Mouse (Mus musculus): ENCODE results near the gene Olfr593. TPM values are rescaled to one million over a fixed set of nuclear protein-coding genes. Genes with fewer than 3 reads are reported as not detected.

Olfr593 gene
- not detected for polyA plus RNA-seq (2015; fragmentation: Illumina TruSeq; extraction: RNeasy Lipid Tissue Mini Kit (QIAGEN cat#74804); ENCODE audit: insufficient read depth, low replicate concordance)

GRCm38 (mm10) chr7:103211562-103211961, at the start of gene Olfr593:
TSS of gene Olfr593 (plus strand) at chr7:103211862.

GRCm38 (mm10) chr7:103178240-103178639, 33.4 kb upstream of the Olfr593 start, which contains the start of gene Olfr591:
TSS of gene Olfr591 (minus strand) at chr7:103178340.

GRCm38 (mm10) chr7:103184503-103184902, 27.2 kb upstream of the Olfr593 start, which contains the start of gene Olfr592:
TSS of gene Olfr592 (plus strand) at chr7:103184803.

DNA sequence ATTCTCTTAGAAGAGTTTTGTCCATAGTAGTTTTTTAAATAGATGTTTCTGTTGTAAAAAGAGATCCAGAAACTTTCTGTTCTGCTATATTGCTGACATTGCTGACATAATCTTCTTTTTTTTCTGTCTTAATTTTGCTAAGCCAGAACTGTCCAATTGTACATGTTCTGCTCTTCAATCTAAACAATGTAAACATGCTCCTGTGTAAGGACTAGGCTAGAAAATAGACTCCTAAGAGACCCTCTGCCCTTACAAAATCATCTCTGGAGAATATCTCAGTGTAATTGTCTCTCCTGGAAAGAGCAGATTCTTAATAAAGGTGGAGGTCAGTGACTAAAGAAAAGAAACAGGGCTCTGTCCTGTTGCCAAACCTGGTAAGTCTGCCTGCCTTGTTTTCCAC, 5.0 kb downstream of the Olfr593 start, which contains the start of gene Olfr594:
TSS of gene Olfr594 (plus strand) at position 301 of the 400 bp plus-strand sequence.

GRCm38 (mm10) chr7:103252405-103252804, 40.7 kb downstream of the Olfr593 start, which contains the start of gene Usp17ld:
TSS of gene Usp17ld (minus strand) at chr7:103252505.

Other genes starting within 250 kb of the Olfr593 start
- gene Olfr576, start 249.2 kb upstream of the Olfr593 start, polyA plus RNA-seq (2015; fragmentation: Illumina TruSeq; extraction: RNeasy Lipid Tissue Mini Kit (QIAGEN cat#74804); ENCODE audit: insufficient read depth, low replicate concordance): not detected
- not detected for gene Olfr577, start 235.9 kb upstream of the Olfr593 start, polyA plus RNA-seq (2015; fragmentation: Illumina TruSeq; extraction: RNeasy Lipid Tissue Mini Kit (QIAGEN cat#74804); ENCODE audit: insufficient read depth, low replicate concordance)
- not detected for gene Olfr578, start 222.5 kb upstream of the Olfr593 start, polyA plus RNA-seq (2015; fragmentation: Illumina TruSeq; extraction: RNeasy Lipid Tissue Mini Kit (QIAGEN cat#74804); ENCODE audit: insufficient read depth, low replicate concordance)
- not detected for gene Olfr582, start 173.8 kb upstream of the Olfr593 start, polyA plus RNA-seq (2015; fragmentation: Illumina TruSeq; extraction: RNeasy Lipid Tissue Mini Kit (QIAGEN cat#74804); ENCODE audit: insufficient read depth, low replicate concordance)
- not detected for gene Olfr583, start 160.6 kb upstream of the Olfr593 start, polyA plus RNA-seq (2015; fragmentation: Illumina TruSeq; extraction: RNeasy Lipid Tissue Mini Kit (QIAGEN cat#74804); ENCODE audit: insufficient read depth, low replicate concordance)
- not detected for gene Olfr584, start 130.0 kb upstream of the Olfr593 start, polyA plus RNA-seq (2015; fragmentation: Illumina TruSeq; extraction: RNeasy Lipid Tissue Mini Kit (QIAGEN cat#74804); ENCODE audit: insufficient read depth, low replicate concordance)
- gene Olfr585, start 114.1 kb upstream of the Olfr593 start, polyA plus RNA-seq (2015; fragmentation: Illumina TruSeq; extraction: RNeasy Lipid Tissue Mini Kit (QIAGEN cat#74804); ENCODE audit: insufficient read depth, low replicate concordance): not detected
- gene Olfr586, start 86.2 kb upstream of the Olfr593 start, polyA plus RNA-seq (2015; fragmentation: Illumina TruSeq; extraction: RNeasy Lipid Tissue Mini Kit (QIAGEN cat#74804); ENCODE audit: insufficient read depth, low replicate concordance): not detected
- gene Olfr588-ps1, start 71.0 kb upstream of the Olfr593 start, polyA plus RNA-seq (2015; fragmentation: Illumina TruSeq; extraction: RNeasy Lipid Tissue Mini Kit (QIAGEN cat#74804); ENCODE audit: insufficient read depth, low replicate concordance): not detected
- not detected for gene Olfr589, start 55.5 kb upstream of the Olfr593 start, polyA plus RNA-seq (2015; fragmentation: Illumina TruSeq; extraction: RNeasy Lipid Tissue Mini Kit (QIAGEN cat#74804); ENCODE audit: insufficient read depth, low replicate concordance)
- not detected for gene Olfr591, start 33.5 kb upstream of the Olfr593 start, polyA plus RNA-seq (2015; fragmentation: Illumina TruSeq; extraction: RNeasy Lipid Tissue Mini Kit (QIAGEN cat#74804); ENCODE audit: insufficient read depth, low replicate concordance)
- gene Olfr592, start 27.1 kb upstream of the Olfr593 start, polyA plus RNA-seq (2015; fragmentation: Illumina TruSeq; extraction: RNeasy Lipid Tissue Mini Kit (QIAGEN cat#74804); ENCODE audit: insufficient read depth, low replicate concordance): not detected
- gene Olfr594, start 5.1 kb downstream of the Olfr593 start, polyA plus RNA-seq (2015; fragmentation: Illumina TruSeq; extraction: RNeasy Lipid Tissue Mini Kit (QIAGEN cat#74804); ENCODE audit: insufficient read depth, low replicate concordance): not detected
- gene Usp17ld, start 40.6 kb downstream of the Olfr593 start, polyA plus RNA-seq (2015; fragmentation: Illumina TruSeq; extraction: RNeasy Lipid Tissue Mini Kit (QIAGEN cat#74804); ENCODE audit: insufficient read depth, low replicate concordance): not detected
- not detected for gene Olfr596, start 93.8 kb downstream of the Olfr593 start, polyA plus RNA-seq (2015; fragmentation: Illumina TruSeq; extraction: RNeasy Lipid Tissue Mini Kit (QIAGEN cat#74804); ENCODE audit: insufficient read depth, low replicate concordance)
- gene Olfr597, start 104.5 kb downstream of the Olfr593 start, polyA plus RNA-seq (2015; fragmentation: Illumina TruSeq; extraction: RNeasy Lipid Tissue Mini Kit (QIAGEN cat#74804); ENCODE audit: insufficient read depth, low replicate concordance): not detected
- not detected for gene Olfr598, start 111.7 kb downstream of the Olfr593 start, polyA plus RNA-seq (2015; fragmentation: Illumina TruSeq; extraction: RNeasy Lipid Tissue Mini Kit (QIAGEN cat#74804); ENCODE audit: insufficient read depth, low replicate concordance)
- gene Olfr599, start 124.1 kb downstream of the Olfr593 start, polyA plus RNA-seq (2015; fragmentation: Illumina TruSeq; extraction: RNeasy Lipid Tissue Mini Kit (QIAGEN cat#74804); ENCODE audit: insufficient read depth, low replicate concordance): not detected
- not detected for gene Olfr600, start 137.8 kb downstream of the Olfr593 start, polyA plus RNA-seq (2015; fragmentation: Illumina TruSeq; extraction: RNeasy Lipid Tissue Mini Kit (QIAGEN cat#74804); ENCODE audit: insufficient read depth, low replicate concordance)
- not detected for gene Olfr601, start 150.8 kb downstream of the Olfr593 start, polyA plus RNA-seq (2015; fragmentation: Illumina TruSeq; extraction: RNeasy Lipid Tissue Mini Kit (QIAGEN cat#74804); ENCODE audit: insufficient read depth, low replicate concordance)
- not detected for gene Olfr603, start 174.3 kb downstream of the Olfr593 start, polyA plus RNA-seq (2015; fragmentation: Illumina TruSeq; extraction: RNeasy Lipid Tissue Mini Kit (QIAGEN cat#74804); ENCODE audit: insufficient read depth, low replicate concordance)
- not detected for gene Usp17lc, start 203.2 kb downstream of the Olfr593 start, polyA plus RNA-seq (2015; fragmentation: Illumina TruSeq; extraction: RNeasy Lipid Tissue Mini Kit (QIAGEN cat#74804); ENCODE audit: insufficient read depth, low replicate concordance)
- gene Olfr605, start 233.6 kb downstream of the Olfr593 start, polyA plus RNA-seq (2015; fragmentation: Illumina TruSeq; extraction: RNeasy Lipid Tissue Mini Kit (QIAGEN cat#74804); ENCODE audit: insufficient read depth, low replicate concordance): not detected
- not detected for gene Olfr606, start 237.2 kb downstream of the Olfr593 start, polyA plus RNA-seq (2015; fragmentation: Illumina TruSeq; extraction: RNeasy Lipid Tissue Mini Kit (QIAGEN cat#74804); ENCODE audit: insufficient read depth, low replicate concordance)

Data from spleen, adult 10 weeks (tissue).